Mouse (Mus musculus) testis, postnatal 10 days (tissue): ENCODE data around the gene Akap8l.
A peak's percentile ranks its signal among the peaks of the same experiment; 100 is the strongest.

Source experiments
- DNase-seq: peaks from one replicate; pipeline ENCODE4 v3.0.0; 2021; ENCODE audit warnings: low spot score

The Akap8l gene

DNA sequence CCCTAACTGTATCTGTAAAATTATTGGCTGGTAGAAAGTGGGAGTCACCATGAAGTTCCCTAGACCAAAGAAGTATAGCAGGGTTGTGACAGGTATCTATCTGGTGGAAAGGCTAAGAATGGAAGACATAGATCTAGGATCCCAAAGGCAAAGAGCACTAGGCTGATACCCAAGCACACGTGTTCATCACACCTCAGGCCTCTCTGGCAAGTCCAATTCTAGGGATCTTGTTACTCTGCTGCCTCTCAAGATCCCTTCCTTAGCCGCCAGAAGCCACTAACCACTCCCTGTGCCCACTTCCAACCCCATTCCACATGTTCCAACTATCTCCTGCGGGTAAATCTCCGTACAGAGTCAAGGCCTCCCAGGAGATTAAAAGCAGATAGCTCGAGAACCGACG, 30.5 kb downstream of the Akap8l start:
- no peak for DNase-seq

DNA sequence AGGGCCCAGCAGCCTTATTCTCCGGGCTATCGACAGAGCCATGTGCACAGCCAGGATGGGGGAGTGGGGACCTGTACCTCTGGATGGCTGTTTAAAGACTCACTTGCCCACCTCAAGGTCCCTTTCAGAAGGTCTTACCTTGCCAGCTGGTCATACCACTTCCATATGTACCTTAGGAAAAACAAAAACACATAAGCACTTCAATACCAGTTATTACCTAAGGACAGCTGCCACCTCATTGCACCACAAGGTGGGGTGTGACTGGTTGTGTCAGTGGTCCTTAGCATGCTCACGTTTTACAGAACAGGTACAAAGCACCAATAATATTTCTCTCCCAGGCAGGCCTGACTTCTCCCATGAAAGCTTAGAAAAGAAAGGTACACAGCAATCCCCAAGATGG, 32.7 kb downstream of the Akap8l start:
- DNase-seq: no peak

DNA sequence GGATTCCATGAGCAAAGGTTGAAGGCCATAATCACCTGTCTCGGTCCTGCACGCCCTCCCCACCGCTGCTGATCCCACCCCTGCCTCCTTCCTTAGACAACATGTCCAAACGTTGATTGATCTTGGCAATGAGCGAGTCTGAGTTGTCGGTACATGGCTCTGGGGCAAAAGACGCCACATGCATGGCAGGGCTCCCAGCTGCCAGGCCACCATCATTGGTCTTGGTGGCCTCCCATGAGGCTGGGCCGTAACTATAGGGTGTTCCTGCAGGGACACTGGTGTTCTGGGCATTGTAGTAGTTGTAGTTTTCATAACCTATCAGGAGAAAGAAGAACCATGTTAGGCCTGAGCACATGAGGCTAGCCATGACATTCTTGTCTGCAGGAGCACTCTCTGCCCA, 33.4 kb downstream of the Akap8l start:
- DNase-seq: no peak

DNA sequence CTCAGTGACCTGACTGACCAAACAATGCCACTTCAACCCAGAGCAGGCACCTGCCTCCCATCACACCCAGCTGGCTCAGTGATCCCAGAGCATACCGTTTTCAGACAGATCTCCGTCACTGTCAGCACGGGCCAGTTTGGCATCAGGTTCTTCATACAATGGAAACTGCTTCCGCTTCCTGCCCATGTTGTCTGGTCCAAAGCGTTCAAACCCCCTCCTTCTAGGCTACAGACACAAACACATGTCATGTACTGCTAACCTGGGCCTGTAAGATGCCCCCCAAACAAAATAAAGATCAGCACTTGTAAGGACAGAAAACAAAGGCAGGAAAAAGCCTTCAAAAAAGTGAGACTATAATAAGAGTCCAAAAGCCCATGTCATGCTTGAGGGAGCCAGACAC, 34.8 kb downstream of the Akap8l start:
- DNase-seq: no peak

DNA sequence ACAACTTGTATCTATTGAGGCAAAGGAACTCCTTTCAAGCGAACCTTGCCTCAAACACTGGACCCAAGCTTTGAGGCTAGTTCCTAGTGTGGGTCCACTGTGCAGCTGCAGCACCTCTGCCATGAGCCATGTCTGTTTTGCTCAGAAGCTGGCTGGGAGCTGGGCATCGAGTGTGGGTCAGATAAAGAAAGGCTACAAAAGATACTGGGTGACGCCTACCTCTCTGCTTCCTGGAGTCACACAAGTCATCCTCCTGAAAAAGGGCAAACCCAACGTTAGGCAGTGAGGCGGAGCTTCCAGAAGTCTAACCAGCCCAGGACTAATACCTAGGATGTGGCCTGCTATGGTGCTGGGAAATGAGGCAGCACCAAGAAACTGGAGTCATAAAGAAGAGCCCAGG, 36.5 kb downstream of the Akap8l start:
- DNase-seq: no peak

DNA sequence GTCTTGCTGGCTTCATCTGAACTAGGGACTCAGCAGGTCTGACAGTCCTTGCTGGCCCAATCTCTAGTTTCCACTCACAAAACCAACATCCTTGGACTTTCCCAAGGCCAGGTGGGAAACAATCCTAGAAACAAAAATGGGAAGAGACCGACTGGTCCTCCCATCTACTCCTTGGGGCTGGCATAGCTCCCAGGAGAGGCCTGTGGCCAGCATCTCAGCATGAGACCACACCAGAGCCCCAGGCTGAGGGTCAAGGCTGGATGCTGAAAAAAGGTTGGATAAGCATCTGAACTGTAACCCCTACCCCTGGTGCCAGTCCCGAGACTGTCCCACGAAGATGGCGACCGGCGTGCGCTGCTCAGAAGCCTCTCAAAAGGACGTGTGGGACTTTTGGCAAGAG, 37.6 kb downstream of the Akap8l start:
- DNase-seq: no peak

DNA sequence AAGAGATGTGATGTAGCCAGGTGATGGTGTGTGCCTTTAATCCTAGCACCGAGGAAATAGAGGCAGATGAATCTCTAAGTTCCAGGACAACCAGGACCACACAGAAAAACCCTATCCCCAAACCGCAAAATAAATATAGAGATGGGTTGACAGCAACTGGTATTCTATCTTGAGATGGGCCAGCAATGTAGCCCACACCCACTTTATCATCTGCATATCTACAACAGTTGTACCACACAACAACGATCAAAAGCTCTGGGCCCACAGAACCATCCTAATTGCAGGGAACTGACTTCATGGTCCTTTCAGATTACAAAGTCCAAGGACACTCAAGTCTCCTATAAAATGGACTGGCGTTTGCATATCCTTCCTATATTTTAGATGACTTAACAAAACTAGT, 42.4 kb downstream of the Akap8l start:
- DNase-seq: no peak

DNA sequence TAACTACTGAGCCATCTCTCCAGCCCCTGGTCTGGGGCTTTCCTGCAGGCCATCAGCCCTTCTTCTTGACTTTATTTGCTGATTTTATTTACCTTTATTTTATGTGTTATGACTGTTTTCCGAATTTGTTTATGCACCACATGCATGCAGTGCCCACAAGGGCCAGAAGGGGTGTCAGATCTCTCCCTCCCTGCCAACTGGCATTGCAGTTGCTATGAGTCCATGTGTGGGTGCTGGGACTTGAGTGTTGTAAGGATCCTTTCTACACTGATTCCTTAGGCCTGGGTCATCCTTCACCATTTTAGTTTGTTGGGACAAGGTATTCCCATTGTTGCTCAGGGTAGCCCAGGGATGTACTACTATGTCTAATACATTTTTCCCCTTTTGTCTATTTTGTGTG, 52.3 kb downstream of the Akap8l start:
- DNase-seq: no peak

DNA sequence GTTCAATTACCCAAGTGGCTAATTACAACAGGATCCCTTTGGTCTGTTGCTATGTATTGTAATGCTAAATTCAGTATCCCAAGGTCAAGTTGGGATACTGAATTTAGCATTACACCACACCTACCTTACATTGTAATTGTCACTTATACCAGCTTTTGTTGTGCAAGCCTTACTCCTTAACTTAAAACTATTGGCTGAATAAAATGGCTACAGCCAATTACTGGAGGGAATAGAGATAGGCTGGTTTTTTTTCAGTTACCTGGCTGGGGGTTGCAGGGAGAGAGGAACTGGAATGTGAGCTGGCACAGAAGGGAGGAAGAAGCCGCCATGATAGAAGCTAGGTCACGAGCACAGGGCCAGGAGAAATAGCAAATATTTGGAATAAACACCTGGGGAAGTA, 54.5 kb downstream of the Akap8l start:
- DNase-seq: no peak

DNA sequence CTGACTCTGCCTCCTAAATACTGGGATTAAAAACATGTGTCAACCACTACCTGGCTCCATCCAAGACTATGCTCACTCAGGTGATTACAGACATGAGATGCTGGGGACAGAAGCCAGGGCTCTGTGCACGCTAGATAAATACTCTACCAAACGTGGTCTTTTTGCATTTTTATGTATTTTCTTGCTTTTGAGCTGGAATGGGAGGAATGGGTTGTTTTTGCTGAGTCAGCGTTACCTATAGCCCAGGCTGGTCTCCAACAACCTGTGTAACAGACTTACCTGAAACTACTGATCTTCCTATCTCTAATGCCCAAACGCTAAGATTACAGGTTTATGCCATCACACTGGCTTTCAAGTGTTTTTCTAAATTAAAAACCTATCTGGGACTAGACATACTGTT, 55.2 kb downstream of the Akap8l start:
- no peak for DNase-seq

DNA sequence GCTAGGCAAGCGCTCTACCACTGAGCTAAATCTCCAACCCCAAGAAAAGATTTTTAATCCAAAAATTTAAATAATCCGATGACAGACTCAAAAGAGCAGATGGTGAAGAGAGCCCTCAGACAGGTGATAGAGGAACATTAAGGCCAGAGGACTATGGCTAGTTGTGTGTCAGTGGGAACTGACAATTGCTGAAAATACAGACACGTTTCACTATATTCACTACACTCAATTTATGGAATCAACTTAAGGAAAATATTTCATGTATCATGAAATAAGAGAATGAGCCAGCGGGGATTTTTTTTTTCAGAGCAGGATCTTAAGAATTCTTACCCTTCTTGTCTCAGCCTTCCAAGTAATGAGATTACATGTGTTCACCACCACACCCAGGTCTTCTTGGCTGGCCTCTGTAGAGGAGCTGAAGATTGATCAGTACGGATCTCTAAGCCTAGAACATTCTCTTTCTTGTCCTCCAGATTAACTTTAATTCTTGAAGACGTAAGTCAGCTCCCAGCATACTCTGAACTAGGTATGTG, 65.2 kb downstream of the Akap8l start:
- no peak for DNase-seq

DNA sequence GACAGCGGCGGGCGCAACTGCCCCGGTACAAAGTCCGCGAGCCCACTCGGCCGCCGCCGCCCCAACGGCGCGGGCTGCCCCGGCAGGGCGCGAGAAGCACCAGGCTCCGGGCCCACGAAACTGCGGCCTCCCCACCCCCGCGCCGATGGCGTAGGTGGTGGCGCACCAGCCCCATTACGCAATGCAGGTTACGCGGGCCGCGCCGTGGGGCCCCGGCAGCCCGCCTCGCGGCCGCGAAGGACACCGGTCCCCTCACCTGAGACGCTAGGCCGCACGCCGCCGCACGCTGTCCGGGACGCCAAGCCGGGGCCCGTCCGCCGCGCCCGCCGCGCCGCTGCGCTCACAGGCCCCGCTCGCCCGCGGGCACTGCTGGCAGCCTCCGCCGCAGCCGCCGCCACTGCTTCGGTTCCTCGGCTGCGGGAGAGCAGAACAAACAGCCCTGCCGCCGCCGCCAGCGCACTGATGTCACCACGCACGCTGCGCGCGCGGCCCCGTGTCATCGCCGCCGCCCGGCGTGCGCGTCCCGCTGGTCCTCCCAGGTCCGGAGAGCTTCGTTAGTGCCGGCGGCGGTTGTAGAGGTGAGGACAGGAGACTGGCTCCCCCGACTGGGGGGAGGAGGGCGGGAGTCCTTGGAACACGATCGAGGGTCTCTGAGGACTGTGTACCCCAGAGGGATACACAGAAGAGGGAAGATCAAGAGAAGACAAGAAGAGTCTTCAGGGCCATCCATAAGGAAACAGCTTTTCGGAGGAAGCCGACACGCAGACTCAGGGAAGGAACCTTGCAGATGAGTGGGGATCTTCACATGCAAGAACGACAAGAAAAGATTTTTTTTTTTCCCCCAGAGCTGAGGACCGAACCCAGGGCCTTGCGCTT, 65.9 kb downstream of the Akap8l start, which contains the start of gene Brd4:
Gene Brd4 (minus strand): TSS at position 461 of the 876 bp plus-strand sequence.
- DNase-seq: peak; percentile 91

DNA sequence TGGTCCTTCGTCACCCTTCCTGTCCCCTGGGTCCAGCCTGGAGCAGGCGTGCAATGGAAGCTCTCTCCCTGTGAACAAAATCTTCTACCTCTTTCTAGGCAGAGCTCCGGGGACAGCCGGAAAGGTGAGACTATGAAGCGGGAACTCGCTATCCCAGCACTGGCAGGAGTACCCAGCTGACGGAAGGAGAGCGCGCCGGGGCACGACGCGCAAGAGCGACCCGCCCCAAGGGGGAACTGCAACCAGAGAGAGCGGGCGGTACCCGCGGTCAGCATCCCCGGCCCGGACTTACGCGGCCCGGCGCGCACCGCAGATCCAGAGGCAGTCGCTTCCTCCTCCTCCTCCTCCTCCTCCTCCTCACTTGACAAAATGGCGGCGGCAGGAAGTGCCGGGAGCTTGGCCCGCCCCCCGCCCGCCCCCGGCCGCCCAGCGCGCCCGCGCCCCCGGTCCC, 66.6 kb downstream of the Akap8l start:
- peak; percentile 68 for DNase-seq

DNA sequence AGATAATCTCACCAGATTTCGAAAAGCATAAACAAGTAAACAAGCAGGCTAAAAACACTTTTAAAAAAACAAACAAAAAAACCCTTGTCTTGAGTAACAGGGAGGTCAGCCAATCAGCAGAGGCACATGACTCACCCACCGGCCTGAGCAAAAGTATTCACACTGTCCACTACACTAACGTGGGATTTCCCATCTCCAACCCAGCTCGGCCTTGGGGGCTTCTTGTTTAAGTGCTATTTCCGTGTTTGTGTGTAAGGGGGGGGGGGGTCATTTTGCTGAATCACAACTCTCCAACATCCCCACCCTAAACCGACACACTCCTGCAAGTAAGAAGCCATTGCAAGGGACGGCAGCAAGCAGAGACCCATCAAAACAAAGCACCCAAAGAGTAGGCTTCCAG, 67.1 kb downstream of the Akap8l start:
- peak; percentile 51 for DNase-seq

DNA sequence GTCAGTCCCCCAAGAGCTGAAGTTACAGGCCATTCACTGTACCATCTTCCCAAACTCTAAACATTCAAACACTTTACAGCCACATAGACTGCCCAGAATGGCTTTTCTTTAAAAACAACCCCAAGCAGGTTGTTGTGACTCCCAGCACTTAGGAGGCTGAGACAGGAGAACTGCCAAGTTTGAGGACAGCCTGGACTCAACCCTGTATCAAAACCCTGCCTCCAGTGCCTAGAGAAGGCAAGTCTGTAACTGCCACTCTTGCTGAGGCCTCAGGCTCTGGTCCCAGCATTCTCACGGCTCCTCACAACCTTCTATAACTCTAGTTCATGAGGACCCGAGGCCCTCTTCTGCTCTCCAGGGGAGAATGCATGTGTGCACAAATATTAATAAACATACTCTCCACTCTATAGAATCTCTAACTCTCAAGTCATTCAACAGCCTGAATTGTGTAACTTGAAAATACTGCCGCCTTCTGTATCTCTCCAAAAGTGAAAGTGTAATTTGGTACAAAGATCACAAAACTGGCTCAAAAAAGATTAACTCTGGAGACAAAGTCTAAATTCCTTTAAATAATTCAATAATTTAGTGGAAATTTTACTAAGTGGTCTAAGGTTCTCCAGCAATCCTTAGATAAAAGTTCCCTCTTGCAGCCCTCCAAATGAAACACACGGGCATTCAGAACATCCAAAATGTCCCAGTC, 68.6 kb downstream of the Akap8l start:
- DNase-seq: no peak

DNA sequence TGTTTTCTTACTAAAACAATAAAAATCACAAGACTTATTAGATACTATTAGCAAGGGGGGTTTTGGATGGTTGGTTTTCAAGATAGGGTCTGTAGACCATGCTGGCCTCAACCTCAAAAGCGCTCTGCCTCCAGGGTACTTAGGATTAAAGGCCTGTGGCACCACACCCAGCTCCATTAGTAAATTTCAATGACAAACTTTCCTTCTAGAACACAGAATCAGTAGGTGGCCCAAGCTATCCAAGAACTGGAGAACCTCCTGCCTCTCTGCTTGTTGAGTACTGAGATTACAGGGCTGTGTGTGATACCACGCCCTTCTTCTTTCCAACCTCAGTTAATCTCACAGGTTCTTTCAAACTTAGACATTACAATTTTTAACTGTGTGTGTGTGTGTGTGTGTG, 69.3 kb downstream of the Akap8l start:
- no peak for DNase-seq

DNA sequence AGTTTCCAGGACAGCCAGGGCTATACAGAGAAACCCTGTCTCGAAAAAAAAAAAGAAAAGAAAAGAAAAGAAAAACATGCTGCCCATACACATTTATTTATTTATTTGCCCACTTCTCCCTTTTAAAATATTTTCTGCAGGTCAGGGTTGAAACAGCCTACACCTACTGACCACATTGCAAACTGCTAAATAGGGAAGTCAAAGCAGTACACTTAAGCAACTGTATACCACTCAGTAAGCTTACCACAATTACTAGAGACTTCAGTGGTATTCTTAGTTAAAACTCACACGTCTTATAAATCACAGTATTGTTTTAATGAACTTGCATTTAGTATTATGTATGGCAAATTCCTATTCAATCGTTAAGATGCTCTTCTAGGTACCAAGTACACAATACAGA, 69.8 kb downstream of the Akap8l start:
- DNase-seq: no peak

DNA sequence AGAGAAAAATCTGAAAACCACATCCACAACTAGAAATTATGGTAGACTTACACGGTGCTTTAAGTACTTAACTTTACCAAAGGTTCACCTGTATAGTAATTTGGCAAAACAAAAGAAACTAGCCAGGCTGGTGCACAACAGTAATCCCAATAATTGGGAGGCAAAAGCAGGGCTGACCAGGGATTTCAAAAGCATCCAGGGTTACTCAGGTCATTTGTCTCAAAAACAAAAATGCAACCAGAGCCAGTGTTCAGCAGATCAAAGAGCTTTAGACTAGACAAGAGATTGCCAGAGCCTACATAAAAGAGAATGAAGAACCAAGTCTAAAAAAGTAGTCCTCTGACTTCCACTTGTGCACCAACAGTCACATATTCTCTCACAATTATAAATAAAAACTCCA, 73.2 kb downstream of the Akap8l start:
- DNase-seq: no peak

DNA sequence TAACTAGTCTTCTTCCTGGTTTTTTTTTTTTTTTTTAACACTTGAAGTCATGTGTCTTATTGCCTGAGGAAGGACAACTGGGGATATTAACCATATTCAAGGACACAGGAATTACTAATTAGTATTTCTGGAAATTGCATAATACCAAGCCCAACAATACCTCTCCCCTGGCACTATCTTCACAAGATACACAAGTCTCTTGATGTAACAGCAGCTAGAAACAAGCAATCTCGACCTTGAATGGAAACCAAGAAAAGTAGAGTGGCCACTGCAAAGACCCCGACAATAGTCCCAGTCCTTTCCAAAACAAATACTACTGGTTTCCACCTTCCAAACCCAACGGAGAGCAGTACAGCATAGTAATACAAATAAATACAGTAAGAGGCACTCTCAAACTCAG, 74.8 kb downstream of the Akap8l start:
- no peak for DNase-seq
